14 mouse cellular contexts compared by ENCODE assay signal in genomic region chr9:116160860-116161259, GRCm38 (mm10). TPM values are rescaled to one million over a fixed set of nuclear protein-coding genes. Genes with fewer than 3 reads are reported as not detected.
A peak's percentile ranks its signal among the peaks of the same experiment; 100 is the strongest.
DNase-seq lines count a peak whose midpoint lies in the region; ATAC-seq and TF ChIP-seq lines count a peak whose summit lies in the region.
"Had no signal": no experiment of that assay in that cellular context is flagged by ENCODE, and none has a peak within 500 bp of the region (broad histone marks: within the 10 kb centered on the region; RNA-seq: fewer than 3 reads in every experiment).

No protein-coding gene starts in this region.

- H3K4me2 ChIP-seq in liver, embryonic 12.5 days: no peak overlapping the region
- H3K4me2 ChIP-seq in liver, embryonic 13.5 days: no peak overlapping the region
- H3K4me2 ChIP-seq: stomach, embryonic 15.5 days had no signal

- 61% methylated on average over 7 of the region's 7 CpGs for WGBS in liver, adult 2 months
- 17% methylated on average over 7 of the region's 7 CpGs for WGBS in liver, embryonic 12.5 days (ENCODE audit: insufficient replicate concordance)
- WGBS in liver, embryonic 13.5 days (ENCODE audit: insufficient replicate concordance): 12% methylated on average over 7 of the region's 7 CpGs

- peaks cover 3% of the 10 kb centered on the region; the same call in 1 of the 2 replicates for H3K36me3 ChIP-seq in liver, adult 2 months (ENCODE audit: control insufficient read depth, insufficient read depth, low read length)
- no peaks in the 10 kb centered on the region for H3K36me3 ChIP-seq in liver, embryonic 12.5 days
- H3K36me3 ChIP-seq in liver, embryonic 13.5 days: no peaks in the 10 kb centered on the region
- H3K36me3 ChIP-seq: hindbrain, embryonic 10.5 days had no signal

- ATAC-seq in liver, embryonic 12.5 days: no peak
- ATAC-seq in CD4-positive, CD25-positive, alpha-beta regulatory T cell, adult 4 months: peak; percentile 65
- ATAC-seq in liver, embryonic 13.5 days (ENCODE audit: low read depth): peak; percentile 39; the same call in 1 of the 2 replicates
- ATAC-seq in megakaryocyte-erythroid progenitor cell, adult 5-6 weeks (replicated peaks; ENCODE audit: low FRiP score, low TSS enrichment, poor library complexity, severe bottlenecking): peak; percentile 60
- ATAC-seq in cerebellum, adult (ENCODE audit: insufficient number of reproducible peaks, low FRiP score, low TSS enrichment): no peak

- H3K4me1 ChIP-seq in liver, adult 2 months (ENCODE audit: control insufficient read depth, insufficient read depth, low read length): peaks cover 7% of the 10 kb centered on the region
- peaks cover 34% of the 10 kb centered on the region for H3K4me1 ChIP-seq in liver, embryonic 12.5 days
- peaks cover 34% of the 10 kb centered on the region for H3K4me1 ChIP-seq in liver, embryonic 13.5 days (replicated peaks)
- H3K4me1 ChIP-seq: hindbrain, embryonic 10.5 days; stomach, embryonic 15.5 days had no signal

- DNase-seq in liver, adult 2 months (ENCODE audit: extremely low read depth, low read depth, low spot score): peak; percentile 16
- no peak for DNase-seq in liver, embryonic 13.5 days
- no peak for DNase-seq in urinary bladder, postnatal 4 days (ENCODE audit: low spot score in 2 of 2)
- DNase-seq in embryo, embryonic 10 days (ENCODE audit: low spot score): no peak
- DNase-seq: adrenal gland, postnatal 14 days; embryo, embryonic 11 days; right cerebral cortex, postnatal 25 days; thymus, postnatal 25 days had no signal

- H3K27ac ChIP-seq in liver, adult 2 months (replicated peaks; ENCODE audit: insufficient read depth, low read depth, low read length): peak overlapping the region; percentile 41; the same call in 1 of the 2 replicates
- no peak overlapping the region for H3K27ac ChIP-seq in liver, embryonic 12.5 days
- H3K27ac ChIP-seq in liver, embryonic 13.5 days: no peak overlapping the region
- H3K27ac ChIP-seq: hindbrain, embryonic 10.5 days; stomach, embryonic 15.5 days had no signal

- no peak for TF ChIP-seq POLR2A in liver, adult 2 months (IDR thresholded peaks at IDR 0.05; ENCODE audit: extremely low read depth, insufficient read depth, low read length)

- no peak overlapping the region for H3K9ac ChIP-seq in liver, adult 2 months (ENCODE audit: low read depth, low read length)
- no peak overlapping the region for H3K9ac ChIP-seq in liver, embryonic 12.5 days
- H3K9ac ChIP-seq in liver, embryonic 13.5 days: no peak overlapping the region
- H3K9ac ChIP-seq: stomach, embryonic 15.5 days had no signal

- H3K4me3 ChIP-seq in liver, adult 2 months (ENCODE audit: insufficient read depth, low read depth, low read length): no peak overlapping the region
- no peak overlapping the region for H3K4me3 ChIP-seq in liver, embryonic 12.5 days
- no peak overlapping the region for H3K4me3 ChIP-seq in liver, embryonic 13.5 days (replicated peaks)
- H3K4me3 ChIP-seq: hindbrain, embryonic 10.5 days; stomach, embryonic 15.5 days had no signal

- no peaks in the 10 kb centered on the region for H3K9me3 ChIP-seq in liver, embryonic 12.5 days (replicated peaks)
- no peaks in the 10 kb centered on the region for H3K9me3 ChIP-seq in liver, embryonic 13.5 days (replicated peaks)
- H3K9me3 ChIP-seq: hindbrain, embryonic 10.5 days; stomach, embryonic 15.5 days had no signal

- TF ChIP-seq CTCF in liver, adult 2 months (IDR thresholded peaks at IDR 0.05; ENCODE audit: low read depth, low read length): no peak

- H3K79me2 ChIP-seq in liver, adult 2 months (ENCODE audit: control insufficient read depth, insufficient read depth, low read length): peaks cover 31% of the 10 kb centered on the region; the same call in 1 of the 2 replicates

- no peaks in the 10 kb centered on the region for H3K27me3 ChIP-seq in liver, adult 2 months (ENCODE audit: control insufficient read depth, insufficient read depth, low read length)
- no peaks in the 10 kb centered on the region for H3K27me3 ChIP-seq in liver, embryonic 12.5 days (replicated peaks)
- H3K27me3 ChIP-seq in liver, embryonic 13.5 days: no peaks in the 10 kb centered on the region
- H3K27me3 ChIP-seq: stomach, embryonic 15.5 days had no signal

RNA-seq across cellular contexts. Expression of gene Tgfbr2, which starts 14.3 kb away (rescaled TPM):
- total RNA-seq in liver, adult 2 months (2014; rRNA removed): 8.3 and 10.3 TPM in 2 replicates
- 5.7 and 8.2 TPM in 2 replicates for polyA plus RNA-seq in liver, adult 2 months (2012; rRNA removed)
- 6.9 and 7.1 TPM in 2 replicates for polyA plus RNA-seq in liver, embryonic 12.5 days (2016; fragmentation: Nextera tagmentation; extraction: Ambion mirVana)
- polyA plus RNA-seq in CD4-positive, CD25-positive, alpha-beta regulatory T cell, adult 4 months (2017; shearing (Covaris generic)): 10 to 100 TPM; 24.3 to 26.3 TPM
- 4.0 and 5.0 TPM in 2 replicates for polyA plus RNA-seq in liver, embryonic 13.5 days (2015; fragmentation: Nextera tagmentation; extraction: Ambion mirVana)
- 5.9 and 9.5 TPM in 2 replicates for total RNA-seq in megakaryocyte-erythroid progenitor cell, adult 5-6 weeks (2014; fragmentation: Nextera tagmentation)
- total RNA-seq in megakaryocyte-erythroid progenitor cell, adult 5-6 weeks (2017): 7.0 and 12.4 TPM in 2 replicates

Comparison
In these comparisons a context has a peak if more than half of its experiments do, and no peak if none do; other contexts are left out.
1. ATAC-seq: peak in CD4-positive, CD25-positive, alpha-beta regulatory T cell, adult 4 months (single experiment), liver, embryonic 13.5 days (single experiment) and megakaryocyte-erythroid progenitor cell, adult 5-6 weeks (single experiment); none in liver, embryonic 12.5 days (single experiment) and cerebellum, adult (single experiment).